Mouse (Mus musculus) forebrain, embryonic 16.5 days (tissue): ENCODE results near the gene Ncapd2. TPM values are rescaled to one million over a fixed set of nuclear protein-coding genes. Genes with fewer than 3 reads are reported as not detected.

ENCODE experiments used
- ATAC-seq: fragments of 200-750 bp; cut with Nextera tagmentation; 2 replicates; pipeline ENCODE4 v1.8.0; 2017; ENCODE audit warnings: mild to moderate bottlenecking, moderate library complexity
- H3K27ac ChIP-seq: fragments of 300-500 bp; sonication (generic); 2 replicates; pipeline ENCODE4 v1.5.1; 2014; ENCODE audit warnings: low read length, control low read depth
- H3K27me3 ChIP-seq: fragments of 300-500 bp; sonication (generic); replicated peaks from 2 replicates; pipeline ENCODE4 v1.6.1; 2014; ENCODE audit warnings: low read length; ENCODE audit not compliant: control insufficient read depth, insufficient read depth
- H3K36me3 ChIP-seq: fragments of 300-500 bp; sonication (generic); 2 replicates; pipeline ENCODE4 v1.6.1; 2014; ENCODE audit not compliant: control insufficient read depth, insufficient read depth
- H3K4me1 ChIP-seq: fragments of 300-500 bp; sonication (generic); replicated peaks from 2 replicates; pipeline ENCODE4 v1.6.1; 2014; ENCODE audit warnings: low read length; ENCODE audit not compliant: control insufficient read depth, insufficient read depth
- H3K4me2 ChIP-seq: fragments of 300-500 bp; sonication (generic); 2 replicates; pipeline ENCODE4 v1.6.1; 2014; ENCODE audit warnings: mild to moderate bottlenecking, low read length, control low read depth
- H3K4me3 ChIP-seq: fragments of 300-500 bp; sonication (generic); replicated peaks from 2 replicates; pipeline ENCODE4 v1.5.1; 2014; ENCODE audit warnings: mild to moderate bottlenecking, low read length, control low read depth
- H3K9ac ChIP-seq: fragments of 300-500 bp; sonication (generic); replicated peaks from 2 replicates; pipeline ENCODE4 v1.6.1; 2014; ENCODE audit warnings: low read depth, low read length, control low read depth
- H3K9me3 ChIP-seq: fragments of 300-500 bp; sonication (generic); 2 replicates; pipeline ENCODE4 v1.6.1; 2016; ENCODE audit warnings: low read length; ENCODE audit not compliant: control insufficient read depth
- WGBS: fragments of 180-500 bp; shearing (Covaris S2); extraction: QIAGEN DNeasy Blood & Tissue Kit; methylation state at CpG from one replicate; pipeline ENCODE4 v1.1.7; 2014; 5-methylcytosine and 5-hydroxymethylcytosine counted together
- polyA plus RNA-seq: library from polyadenylated mRNA; unstranded; fragments of >200 nt; fragmentation: Nextera tagmentation; extraction: Ambion mirVana; gene quantifications from 2 replicates; pipeline ENCODE4 v1.2.1, GENCODE M21; 2015

Gene Ncapd2
- polyA plus RNA-seq, 1 experiment from 2014 or later, result 91.6 TPM

GRCm38 (mm10) chr6:125232516-125232915, 41.0 kb upstream of the Ncapd2 start:
- H3K4me2 ChIP-seq, result no peak overlapping the region
- no peak overlapping the region for H3K9ac ChIP-seq
- no peak overlapping the region for H3K27ac ChIP-seq
- H3K27me3 ChIP-seq, result no peaks in the 10 kb centered on the region
- H3K36me3 ChIP-seq, result no peaks in the 10 kb centered on the region
- 84% methylated on average over 6 of the region's 6 CpGs for WGBS
- peaks cover 14% of the 10 kb centered on the region for H3K4me1 ChIP-seq
- H3K4me3 ChIP-seq, result no peak overlapping the region
- H3K9me3 ChIP-seq, result no peaks in the 10 kb centered on the region
- ATAC-seq, result no peak

DNA sequence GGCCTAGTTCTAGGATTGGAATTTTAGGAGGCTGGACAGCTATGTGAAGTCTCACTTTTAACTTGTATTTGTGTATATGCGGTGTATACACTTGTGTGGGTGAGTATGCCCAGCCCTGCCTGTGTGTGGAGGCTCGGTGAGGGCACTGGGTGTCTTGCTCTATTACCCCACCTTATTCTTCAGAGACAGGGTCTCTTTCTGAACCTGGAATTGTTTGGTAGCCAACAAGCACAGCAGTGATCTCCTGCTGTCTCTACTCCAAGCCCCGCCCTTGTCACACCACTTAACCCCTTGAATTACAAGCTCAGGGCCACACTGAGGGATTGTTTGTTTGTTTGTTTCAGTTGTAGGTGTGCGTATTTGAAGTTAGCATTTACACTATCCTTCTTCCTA, 40.5 kb upstream of the Ncapd2 start:
- Histone ChIP-seq H3K4me1 (peaks cover 14% of the 10 kb centered on the region), H3K9me3 (no peaks in the 10 kb centered on the region), H3K4me2 (peak overlapping the region; percentile 73), H3K36me3 (no peaks in the 10 kb centered on the region), H3K27me3 (no peaks in the 10 kb centered on the region), H3K9ac (peak overlapping the region; percentile 59; the same call in 1 of the 2 replicates), H3K4me3 (peak overlapping the region; percentile 38), H3K27ac (no peak overlapping the region)
- ATAC-seq, result no peak
- WGBS, result 71% methylated on average over 4 of the region's 4 CpGs

- peak; percentile 80 for ATAC-seq
- Histone ChIP-seq H3K4me2 (peak within 1 kb of the TSS; percentile 73), H3K36me3 (no peaks in the 10 kb centered on the region), H3K4me3 (peak within 1 kb of the TSS; percentile 38), H3K4me1 (peaks cover 14% of the 10 kb centered on the region), H3K9ac (peak within 1 kb of the TSS; percentile 59), H3K27ac (0 out of 2 replicates have a peak within 1 kb of the TSS, but pooled peaks have one; percentile 6), H3K27me3 (no peaks in the 10 kb centered on the region), H3K9me3 (no peaks in the 10 kb centered on the region)
- 12% methylated on average over 16 of the region's 16 CpGs for WGBS
Observed at GRCm38 (mm10) chr6:125231117-125232044, 39.9 kb upstream of the Ncapd2 start, which contains the start of gene Tapbpl. Gene Tapbpl (minus strand): TSS chr6:125231860.

DNA sequence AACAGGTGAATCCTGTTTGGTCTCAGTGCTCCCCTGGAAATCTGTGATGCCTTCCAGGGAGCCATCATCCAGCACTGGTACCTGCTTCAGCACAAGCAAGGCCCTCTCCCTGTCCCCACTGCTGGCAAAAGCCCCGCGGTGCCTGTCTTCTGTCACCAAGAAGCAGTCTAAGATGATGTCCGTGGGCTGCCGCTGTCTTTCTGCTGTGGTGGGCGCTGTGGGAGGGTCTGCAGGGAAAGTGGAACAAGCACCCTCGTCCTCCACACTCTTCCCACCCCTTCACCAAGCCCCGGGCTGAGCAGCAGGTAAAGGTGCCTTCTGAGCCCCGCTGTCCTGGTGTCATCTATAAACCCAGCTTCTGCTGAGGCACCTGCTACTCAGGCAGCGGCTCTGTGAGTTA, 39.1 kb upstream of the Ncapd2 start:
- WGBS, result 69% methylated on average over 9 of the region's 9 CpGs
- H3K9ac ChIP-seq, result no peak overlapping the region
- no peaks in the 10 kb centered on the region for H3K27me3 ChIP-seq
- H3K9me3 ChIP-seq, result no peaks in the 10 kb centered on the region
- no peak overlapping the region for H3K27ac ChIP-seq
- no peak overlapping the region for H3K4me2 ChIP-seq
- H3K4me1 ChIP-seq, result peaks cover 14% of the 10 kb centered on the region
- no peak for ATAC-seq
- no peaks in the 10 kb centered on the region for H3K36me3 ChIP-seq
- H3K4me3 ChIP-seq, result no peak overlapping the region

- Histone ChIP-seq H3K36me3 (no peaks in the 10 kb centered on the region), H3K4me2 (no peak overlapping the region), H3K9ac (no peak overlapping the region), H3K27ac (no peak overlapping the region), H3K9me3 (no peaks in the 10 kb centered on the region), H3K27me3 (no peaks in the 10 kb centered on the region), H3K4me1 (no peaks in the 10 kb centered on the region), H3K4me3 (no peak overlapping the region)
- ATAC-seq, result no peak
- 80% methylated on average over 5 of the region's 5 CpGs for WGBS
Observed at GRCm38 (mm10) chr6:125225518-125226115, 34.1 kb upstream of the Ncapd2 start.

- H3K4me2 ChIP-seq, result no peak overlapping the region
- H3K27me3 ChIP-seq, result no peaks in the 10 kb centered on the region
- H3K9ac ChIP-seq, result no peak overlapping the region
- H3K9me3 ChIP-seq, result no peaks in the 10 kb centered on the region
- no peak overlapping the region for H3K4me3 ChIP-seq
- no peaks in the 10 kb centered on the region for H3K4me1 ChIP-seq
- ATAC-seq, result no peak
- 86% methylated on average over 3 of the region's 3 CpGs for WGBS
- H3K36me3 ChIP-seq, result no peaks in the 10 kb centered on the region
- H3K27ac ChIP-seq, result no peak overlapping the region
Observed at GRCm38 (mm10) chr6:125222577-125222976, 31.1 kb upstream of the Ncapd2 start.

GRCm38 (mm10) chr6:125222146-125222545, 30.6 kb upstream of the Ncapd2 start:
- Histone ChIP-seq H3K36me3 (no peaks in the 10 kb centered on the region), H3K9me3 (no peaks in the 10 kb centered on the region), H3K27me3 (no peaks in the 10 kb centered on the region), H3K4me1 (no peaks in the 10 kb centered on the region), H3K4me2 (no peak overlapping the region), H3K4me3 (no peak overlapping the region), H3K27ac (no peak overlapping the region), H3K9ac (no peak overlapping the region)
- no peak for ATAC-seq
- WGBS, result 66% methylated on average over 2 of the region's 2 CpGs

DNA sequence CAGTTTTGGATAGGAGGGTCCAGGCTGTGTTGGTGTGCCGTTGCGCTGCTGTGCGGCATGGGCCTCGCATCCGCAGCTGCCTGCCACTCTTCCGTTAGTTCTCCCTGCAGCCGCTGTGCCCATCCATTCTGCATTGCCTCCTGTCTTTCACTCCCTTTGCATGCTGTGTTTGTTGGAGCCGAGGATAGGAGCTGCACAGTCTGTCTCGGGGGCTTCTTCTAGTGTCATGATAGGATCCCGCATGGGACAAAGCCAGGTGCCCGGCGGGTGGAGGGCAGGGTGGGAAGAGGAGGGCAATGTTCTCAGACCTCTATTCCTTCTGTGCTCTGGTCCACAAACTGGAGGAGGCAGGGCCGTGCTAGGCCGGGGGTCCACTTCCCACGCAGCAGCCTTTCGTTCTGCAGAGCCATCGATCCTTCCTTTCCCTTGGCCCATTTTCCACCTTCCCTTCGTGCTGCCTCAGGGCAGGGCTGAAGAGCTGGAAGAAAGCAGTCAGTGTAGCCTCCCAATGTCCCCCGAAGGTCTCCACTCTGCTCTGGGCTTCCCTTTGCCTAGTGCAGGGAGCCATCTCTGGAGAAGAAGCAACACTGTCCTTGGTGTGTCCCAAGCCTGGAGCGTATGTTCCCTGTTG, 29.7 kb upstream of the Ncapd2 start:
- Histone ChIP-seq H3K4me1 (0 out of 2 replicates have a peak, but pooled peaks cover 2% of the 10 kb centered on the region), H3K4me2 (no peak overlapping the region), H3K36me3 (no peaks in the 10 kb centered on the region), H3K4me3 (no peak overlapping the region), H3K27me3 (no peaks in the 10 kb centered on the region), H3K27ac (no peak overlapping the region), H3K9me3 (no peaks in the 10 kb centered on the region), H3K9ac (no peak overlapping the region)
- ATAC-seq, result no peak
- 92% methylated on average over 20 of the region's 20 CpGs for WGBS

GRCm38 (mm10) chr6:125218963-125219362, 27.5 kb upstream of the Ncapd2 start:
- Histone ChIP-seq H3K9me3 (no peaks in the 10 kb centered on the region), H3K36me3 (no peaks in the 10 kb centered on the region), H3K27me3 (no peaks in the 10 kb centered on the region), H3K4me2 (no peak overlapping the region), H3K9ac (no peak overlapping the region), H3K4me3 (no peak overlapping the region), H3K4me1 (peaks cover 6% of the 10 kb centered on the region), H3K27ac (no peak overlapping the region)
- 76% methylated on average over 4 of the region's 4 CpGs for WGBS
- no peak for ATAC-seq
